Mouse (Mus musculus): ENCODE results near the gene Hist1h2ah. TPM values are rescaled to one million over a fixed set of nuclear protein-coding genes. Genes with fewer than 3 reads are reported as not detected.
A peak's percentile ranks its signal among the peaks of the same experiment; 100 is the strongest.

Hist1h2ah gene
- polyA plus RNA-seq, 1 experiment from 2014 or later, result not detected

- no peak for ATAC-seq
- Histone ChIP-seq H3K27me3 (peaks cover 98% of the 10 kb centered on the region), H3K27ac (no peak overlapping the region), H3K36me3 (no peaks in the 10 kb centered on the region), H3K9ac (replicated peaks) (no peak overlapping the region), H3K9me3 (no peaks in the 10 kb centered on the region), H3K4me1 (replicated peaks) (peaks cover 8% of the 10 kb centered on the region; the same call in 1 of the 2 replicates), H3K4me3 (replicated peaks) (no peak overlapping the region), H3K4me2 (replicated peaks) (no peak overlapping the region)
- WGBS, result 34% methylated on average over 4 of the region's 4 CpGs
Measured at GRCm38 (mm10) chr13:21999147-21999546, 36.2 kb downstream of the Hist1h2ah start.

- Histone ChIP-seq H3K4me1 (replicated peaks) (peaks cover 8% of the 10 kb centered on the region; the same call in 1 of the 2 replicates), H3K36me3 (no peaks in the 10 kb centered on the region), H3K27ac (no peak overlapping the region), H3K27me3 (peaks cover 98% of the 10 kb centered on the region), H3K4me3 (replicated peaks) (no peak overlapping the region), H3K4me2 (replicated peaks) (no peak overlapping the region), H3K9ac (replicated peaks) (no peak overlapping the region), H3K9me3 (no peaks in the 10 kb centered on the region)
- no peak for ATAC-seq
- 19% methylated on average over 3 of the region's 3 CpGs for WGBS
Measured at GRCm38 (mm10) chr13:21998412-21998811, 37.0 kb downstream of the Hist1h2ah start.

- no peak for ATAC-seq
- Histone ChIP-seq H3K36me3 (no peaks in the 10 kb centered on the region), H3K9ac (replicated peaks) (no peak overlapping the region), H3K27ac (no peak overlapping the region), H3K4me1 (replicated peaks) (peaks cover 8% of the 10 kb centered on the region; the same call in 1 of the 2 replicates), H3K4me3 (replicated peaks) (no peak overlapping the region), H3K27me3 (peaks cover 95% of the 10 kb centered on the region), H3K9me3 (no peaks in the 10 kb centered on the region), H3K4me2 (replicated peaks) (no peak overlapping the region)
- WGBS, result 4% methylated on average over 4 of the region's 4 CpGs
Measured at GRCm38 (mm10) chr13:21997821-21998220, 37.5 kb downstream of the Hist1h2ah start.

- H3K27ac ChIP-seq, result no peak overlapping the region
- no peak for ATAC-seq
- no peak overlapping the region for H3K9ac ChIP-seq (replicated peaks)
- H3K27me3 ChIP-seq, result peaks cover 95% of the 10 kb centered on the region
- H3K4me1 ChIP-seq (replicated peaks), result peaks cover 8% of the 10 kb centered on the region; the same call in 1 of the 2 replicates
- no peaks in the 10 kb centered on the region for H3K36me3 ChIP-seq
- no peaks in the 10 kb centered on the region for H3K9me3 ChIP-seq
- WGBS, result 1% methylated on average over 21 of the region's 21 CpGs
- peak overlapping the region; percentile 38 for H3K4me2 ChIP-seq (replicated peaks)
- peak overlapping the region; percentile 17 for H3K4me3 ChIP-seq (replicated peaks)
Measured at GRCm38 (mm10) chr13:21997201-21997820, 38.1 kb downstream of the Hist1h2ah start.

GRCm38 (mm10) chr13:21996840-21997185 is 38.6 kb downstream of the Hist1h2ah start:
- H3K36me3 ChIP-seq, result no peaks in the 10 kb centered on the region
- 0% methylated on average over 13 of the region's 13 CpGs for WGBS
- peaks cover 8% of the 10 kb centered on the region; the same call in 1 of the 2 replicates for H3K4me1 ChIP-seq (replicated peaks)
- H3K27me3 ChIP-seq, result peaks cover 91% of the 10 kb centered on the region
- H3K27ac ChIP-seq, result no peak overlapping the region
- ATAC-seq, result no peak
- H3K4me2 ChIP-seq (replicated peaks), result peak overlapping the region; percentile 38
- H3K9me3 ChIP-seq, result no peaks in the 10 kb centered on the region
- peak overlapping the region; percentile 17 for H3K4me3 ChIP-seq (replicated peaks)
- no peak overlapping the region for H3K9ac ChIP-seq (replicated peaks)

- peak overlapping the region; percentile 31 for H3K4me3 ChIP-seq (replicated peaks)
- peaks cover 90% of the 10 kb centered on the region for H3K27me3 ChIP-seq
- peak overlapping the region; percentile 53 for H3K4me2 ChIP-seq (replicated peaks)
- no peak overlapping the region for H3K9ac ChIP-seq (replicated peaks)
- no peak overlapping the region for H3K27ac ChIP-seq
- 1% methylated on average over 12 of the region's 12 CpGs for WGBS
- H3K36me3 ChIP-seq, result no peaks in the 10 kb centered on the region
- ATAC-seq, result no peak
- no peaks in the 10 kb centered on the region; the same call in 1 of the 2 replicates for H3K9me3 ChIP-seq
- peaks cover 8% of the 10 kb centered on the region; the same call in 1 of the 2 replicates for H3K4me1 ChIP-seq (replicated peaks)
Measured at GRCm38 (mm10) chr13:21996101-21996839, 39.1 kb downstream of the Hist1h2ah start.

GRCm38 (mm10) chr13:21995331-21995914 is 39.9 kb downstream of the Hist1h2ah start:
- no peak overlapping the region for H3K9ac ChIP-seq (replicated peaks)
- H3K27ac ChIP-seq, result no peak overlapping the region
- no peak; the same call in 1 of the 2 replicates for ATAC-seq
- H3K4me3 ChIP-seq (replicated peaks), result peak overlapping the region; percentile 31
- peaks cover 90% of the 10 kb centered on the region for H3K27me3 ChIP-seq
- H3K9me3 ChIP-seq, result no peaks in the 10 kb centered on the region; the same call in 1 of the 2 replicates
- H3K36me3 ChIP-seq, result no peaks in the 10 kb centered on the region
- WGBS, result under 1% methylated on average over 21 of the region's 21 CpGs
- H3K4me1 ChIP-seq (replicated peaks), result peaks cover 8% of the 10 kb centered on the region; the same call in 1 of the 2 replicates
- H3K4me2 ChIP-seq (replicated peaks), result peak overlapping the region; percentile 53

GRCm38 (mm10) chr13:21994896-21995295 is 40.5 kb downstream of the Hist1h2ah start:
- H3K4me1 ChIP-seq (replicated peaks), result peaks cover 8% of the 10 kb centered on the region; the same call in 1 of the 2 replicates
- ATAC-seq, result no peak
- H3K36me3 ChIP-seq, result no peaks in the 10 kb centered on the region
- H3K4me2 ChIP-seq (replicated peaks), result peak overlapping the region; percentile 53
- no peak overlapping the region for H3K9ac ChIP-seq (replicated peaks)
- peaks cover 87% of the 10 kb centered on the region for H3K27me3 ChIP-seq
- no peaks in the 10 kb centered on the region; the same call in 1 of the 2 replicates for H3K9me3 ChIP-seq
- H3K4me3 ChIP-seq (replicated peaks), result peak overlapping the region; percentile 31
- WGBS, result 4% methylated on average over 8 of the region's 8 CpGs
- no peak overlapping the region for H3K27ac ChIP-seq

GRCm38 (mm10) chr13:21993957-21994738 is 41.2 kb downstream of the Hist1h2ah start:
- no peak overlapping the region for H3K27ac ChIP-seq
- H3K4me2 ChIP-seq (replicated peaks), result no peak overlapping the region
- WGBS, result under 1% methylated on average over 22 of the region's 22 CpGs
- no peak for ATAC-seq
- no peaks in the 10 kb centered on the region for H3K36me3 ChIP-seq
- H3K9ac ChIP-seq (replicated peaks), result no peak overlapping the region
- H3K9me3 ChIP-seq, result no peaks in the 10 kb centered on the region; the same call in 1 of the 2 replicates
- H3K4me1 ChIP-seq (replicated peaks), result peaks cover 8% of the 10 kb centered on the region; the same call in 1 of the 2 replicates
- no peak overlapping the region for H3K4me3 ChIP-seq (replicated peaks)
- H3K27me3 ChIP-seq, result peaks cover 83% of the 10 kb centered on the region

- Histone ChIP-seq H3K9me3 (no peaks in the 10 kb centered on the region; the same call in 1 of the 2 replicates), H3K4me2 (replicated peaks) (no peak overlapping the region), H3K4me3 (replicated peaks) (no peak overlapping the region), H3K36me3 (no peaks in the 10 kb centered on the region), H3K9ac (replicated peaks) (no peak overlapping the region), H3K27ac (no peak overlapping the region), H3K4me1 (replicated peaks) (peaks cover 8% of the 10 kb centered on the region; the same call in 1 of the 2 replicates), H3K27me3 (peaks cover 74% of the 10 kb centered on the region)
- ATAC-seq, result no peak
- WGBS, result 82% methylated on average over 5 of the region's 5 CpGs
Measured at GRCm38 (mm10) chr13:21992550-21992949, 42.8 kb downstream of the Hist1h2ah start.

Measured in midbrain, embryonic 13.5 days (tissue).